Mouse (Mus musculus) G1E (cell line): ENCODE results near the gene Agap2.

Source experiments
- CTCF ChIP-seq: IDR thresholded peaks from 2 replicates; pipeline ENCODE4 v1.5.1; 2012; ENCODE audit warnings: low read depth, low read length, inconsistent platforms, mixed read lengths
- GATA1 ChIP-seq: IDR thresholded peaks from 2 replicates; pipeline ENCODE4 v1.6.1; 2012; ENCODE audit warnings: borderline replicate concordance, low read length, inconsistent platforms, mixed read lengths
- GATA2 ChIP-seq: IDR thresholded peaks from 2 replicates; pipeline ENCODE4 v1.6.1; 2012; ENCODE audit warnings: low read depth, low read length, inconsistent platforms, borderline replicate concordance
- POLR2AphosphoS5 ChIP-seq: IDR thresholded peaks from 2 replicates; pipeline ENCODE4 v1.6.1; 2012; ENCODE audit warnings: low read depth, low read length, inconsistent platforms; ENCODE audit not compliant: insufficient replicate concordance
- TAL1 ChIP-seq: conservative IDR thresholded peaks from 2 replicates; pipeline ENCODE4 v1.6.1; 2012; ENCODE audit warnings: low read depth, low read length, inconsistent platforms, mixed read lengths

DNA sequence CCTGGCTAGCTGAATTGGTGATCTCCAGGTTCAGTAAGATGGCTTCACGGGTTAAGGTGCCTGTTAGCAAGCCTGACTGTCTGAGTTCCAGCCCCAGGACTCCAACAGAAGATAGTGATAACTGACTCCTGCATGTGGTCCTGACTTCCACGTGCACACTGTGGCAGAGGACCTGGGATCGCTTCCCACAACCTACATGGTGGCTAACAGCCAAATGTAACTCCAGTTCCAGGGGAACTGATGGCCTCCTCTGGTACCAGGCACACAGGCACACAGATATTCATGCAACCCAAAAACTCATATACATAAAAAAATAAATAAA lies 33.1 kb downstream of the Agap2 start:
- TF ChIP-seq TAL1 (no peak), CTCF (no peak), POLR2AphosphoS5 (no peak), GATA1 (no peak), GATA2 (no peak)
